Mouse (Mus musculus) CH12.LX (cell line): ENCODE results near the gene E130114P18Rik. TPM values are rescaled to one million over a fixed set of nuclear protein-coding genes. Genes with fewer than 3 reads are reported as not detected.

ENCODE experiments used
- DNase-seq: peaks from one replicate; pipeline ENCODE4 v3.0.0-alpha.2; 2013; ENCODE audit errors: extremely low read depth
- H3K27ac ChIP-seq: 2 replicates; pipeline ENCODE4 v1.5.1; 2012; ENCODE audit warnings: low read depth, mild to moderate bottlenecking, control low read depth, moderate library complexity; ENCODE audit not compliant: insufficient read depth
- H3K27me3 ChIP-seq: replicated peaks from 2 replicates; pipeline ENCODE3; 2012; ENCODE audit warnings: inconsistent platforms
- H3K36me3 ChIP-seq, 2 experiments: replicated peaks in 1 of 2; 2 replicates each; pipeline versions ENCODE3 to v1.6.1; 2012; ENCODE audit warnings: inconsistent platforms in 1 of 2, low read length in 1 of 2, mild to moderate bottlenecking in 1 of 2, mixed read lengths in 1 of 2, moderate library complexity in 1 of 2; ENCODE audit not compliant: control insufficient read depth in 1 of 2, insufficient read depth in 1 of 2
- H3K4me1 ChIP-seq, 2 experiments: 2 replicates each; pipeline ENCODE4 v1.6.1; 2012; ENCODE audit warnings: inconsistent platforms in 1 of 2, moderate library complexity in 1 of 2; ENCODE audit not compliant: insufficient read depth in 2 of 2, control insufficient read depth in 1 of 2
- H3K4me2 ChIP-seq: 2 replicates; pipeline ENCODE4 v1.6.1; 2012; ENCODE audit warnings: low read depth, mild to moderate bottlenecking, control low read depth; ENCODE audit not compliant: poor library complexity, insufficient read depth, severe bottlenecking
- H3K4me3 ChIP-seq, 3 experiments: fragments of 150-350 bp in 1 of 3; sonication (generic) in 1 of 3; replicated peaks in 1 of 3; 2 replicates each; pipeline versions ENCODE3 to v1.5.1; 2011 to 2012; ENCODE audit warnings: low read depth in 2 of 3, low read length in 2 of 3, mild to moderate bottlenecking in 2 of 3, moderate library complexity in 2 of 3, control low read depth in 1 of 3, improper control_type of control experiment in 1 of 3, inconsistent platforms in 1 of 3, mixed read lengths in 1 of 3; ENCODE audit not compliant: poor library complexity in 1 of 3
- H3K79me2 ChIP-seq: replicated peaks from 2 replicates; pipeline ENCODE4 v1.6.1; 2012; ENCODE audit warnings: mild to moderate bottlenecking, moderate library complexity; ENCODE audit not compliant: control insufficient read depth, poor library complexity, insufficient read depth, severe bottlenecking; ENCODE audit errors: extremely low read depth
- H3K9ac ChIP-seq: 2 replicates; pipeline ENCODE4 v1.6.1; 2012; ENCODE audit warnings: low read depth, mild to moderate bottlenecking, control low read depth, moderate library complexity; ENCODE audit not compliant: insufficient read depth
- H3K9me3 ChIP-seq: replicated peaks from 2 replicates; pipeline ENCODE3; 2012; ENCODE audit warnings: low read length, inconsistent platforms, mixed read lengths
- CHD1 ChIP-seq: IDR thresholded peaks from 2 replicates; pipeline ENCODE4 v1.6.1; 2012; ENCODE audit warnings: low read depth, low read length, improper control_type of control experiment, inconsistent platforms
- CHD2 ChIP-seq: IDR thresholded peaks from 2 replicates; pipeline ENCODE4 v1.6.1; 2011; ENCODE audit warnings: low read length, improper control_type of control experiment
- CTCF ChIP-seq, 2 experiments: IDR thresholded peaks in 1 of 2; conservative IDR thresholded peaks in 1 of 2; 2 replicates each; pipeline ENCODE4 v1.5.1; 2011 to 2012; ENCODE audit warnings: low read depth in 2 of 2, low read length in 2 of 2, improper control_type of control experiment in 1 of 2, inconsistent platforms in 1 of 2, mild to moderate bottlenecking in 1 of 2, moderate library complexity in 1 of 2
- E2F4 ChIP-seq: IDR thresholded peaks from 2 replicates; pipeline ENCODE4 v1.6.1; 2011; ENCODE audit warnings: low read depth, low read length, improper control_type of control experiment; ENCODE audit not compliant: insufficient replicate concordance
- ELF1 ChIP-seq: IDR thresholded peaks from 2 replicates; pipeline ENCODE4 v1.6.1; 2014; ENCODE audit warnings: low read depth, mild to moderate bottlenecking, inconsistent platforms, low read length, improper control_type of control experiment
- EP300 ChIP-seq: IDR thresholded peaks from 2 replicates; pipeline ENCODE4 v1.6.1; 2011; ENCODE audit warnings: low read length, improper control_type of control experiment
- ETS1 ChIP-seq: conservative IDR thresholded peaks from 2 replicates; pipeline ENCODE4 v1.6.1; 2012; ENCODE audit warnings: low read depth, mild to moderate bottlenecking, inconsistent platforms, low read length, improper control_type of control experiment, moderate library complexity
- GABPA ChIP-seq: IDR thresholded peaks from 2 replicates; pipeline ENCODE4 v1.6.1; 2012; ENCODE audit warnings: low read depth, low read length, improper control_type of control experiment, inconsistent platforms; ENCODE audit not compliant: insufficient replicate concordance
- IRF4 ChIP-seq: IDR thresholded peaks from 2 replicates; pipeline ENCODE4 v1.6.1; 2014; ENCODE audit warnings: low read depth, mild to moderate bottlenecking, inconsistent platforms, low read length, improper control_type of control experiment
- JUN ChIP-seq: IDR thresholded peaks from 2 replicates; pipeline ENCODE4 v1.6.1; 2011; ENCODE audit warnings: low read depth, mild to moderate bottlenecking, low read length, improper control_type of control experiment, moderate library complexity; ENCODE audit not compliant: insufficient read depth
- JUND ChIP-seq: conservative IDR thresholded peaks from 2 replicates; pipeline ENCODE4 v1.6.1; 2011; ENCODE audit warnings: low read depth, low read length, improper control_type of control experiment
- KAT2A ChIP-seq: IDR thresholded peaks from 2 replicates; pipeline ENCODE4 v1.6.1; 2012; ENCODE audit warnings: low read length, improper control_type of control experiment, inconsistent platforms; ENCODE audit not compliant: insufficient replicate concordance
- MAFK ChIP-seq: IDR thresholded peaks from 2 replicates; pipeline ENCODE4 v1.6.1; 2011; ENCODE audit warnings: low read length, improper control_type of control experiment; ENCODE audit not compliant: insufficient replicate concordance
- MAX ChIP-seq: IDR thresholded peaks from 2 replicates; pipeline ENCODE4 v1.6.1; 2011; ENCODE audit warnings: low read length, improper control_type of control experiment
- NELFE ChIP-seq: IDR thresholded peaks from 2 replicates; pipeline ENCODE4 v1.6.1; 2011; ENCODE audit warnings: low read depth, low read length, improper control_type of control experiment
- RAD21 ChIP-seq: IDR thresholded peaks from 2 replicates; pipeline ENCODE4 v1.6.1; 2011; ENCODE audit warnings: low read depth, mild to moderate bottlenecking, low read length, improper control_type of control experiment, moderate library complexity
- SIN3A ChIP-seq: IDR thresholded peaks from 2 replicates; pipeline ENCODE4 v1.6.1; 2012; ENCODE audit warnings: low read length, improper control_type of control experiment, inconsistent platforms
- SMC3 ChIP-seq: IDR thresholded peaks from 2 replicates; pipeline ENCODE4 v1.6.1; 2011; ENCODE audit warnings: low read depth, low read length, improper control_type of control experiment
- TBP ChIP-seq: conservative IDR thresholded peaks from 2 replicates; pipeline ENCODE4 v1.6.1; 2011; ENCODE audit warnings: low read depth, low read length, improper control_type of control experiment
- USF1 ChIP-seq: IDR thresholded peaks from 2 replicates; pipeline ENCODE4 v1.6.1; 2014; ENCODE audit warnings: low read depth, mild to moderate bottlenecking, inconsistent platforms, low read length, improper control_type of control experiment
- ZC3H11A ChIP-seq: IDR thresholded peaks from 2 replicates; pipeline ENCODE4 v1.6.1; 2012; ENCODE audit warnings: low read depth, mild to moderate bottlenecking, inconsistent platforms, low read length, improper control_type of control experiment
- dilution Hi-C: fragments of 300-500 bp; cut with MboI; formaldehyde crosslinking; loops from 2 replicates; pipeline ENCODE4 v1.14.3; 2020; ENCODE audit warnings: low sequenced_read_pairs; ENCODE audit not compliant: extremely low pct_unique_long_range_greater_than_20kb, extremely low pct_ligation_motif_present
- in situ Hi-C: fragments of 300-500 bp; cut with MboI; formaldehyde crosslinking; loops from 3 replicates; pipeline ENCODE4 v1.14.3; 2019; ENCODE audit warnings: low sequenced_read_pairs, low pct_ligation_motif_present, low pct_unique_long_range_greater_than_20kb, mixed read lengths
- polyA plus RNA-seq: library from polyadenylated mRNA; unstranded; fragments of >175 nt; gene quantifications from 2 replicates; pipeline ENCODE4 v1.2.1, GENCODE M21; 2012; ENCODE audit warnings: low read depth; ENCODE audit not compliant: insufficient read length
- total RNA-seq, 2 experiments: library from RNA; depleted of rRNA; stranded (reverse); fragments of 300-350 nt in 1 of 2; fragments of >200 nt in 1 of 2; gene quantifications; 2 replicates each; pipeline ENCODE4 v1.2.3; 2012 to 2014

The E130114P18Rik gene
- total and polyA plus RNA-seq, 3 experiments, result not detected

- Histone ChIP-seq H3K79me2 (no peaks in the 10 kb centered on the region), H3K27ac (no peak overlapping the region), H3K9ac (no peak overlapping the region), H3K4me1 (no peaks in the 10 kb centered on the region)
- no peak for TF ChIP-seq TBP
- no peak for TF ChIP-seq MAFK
- no peak for TF ChIP-seq GABPA
- no peak for TF ChIP-seq USF1
- TF ChIP-seq KAT2A, result no peak
- no peak for TF ChIP-seq CHD2
- no peak for TF ChIP-seq E2F4
- TF ChIP-seq SMC3, result no peak
- TF ChIP-seq SIN3A, result no peak
- TF ChIP-seq CHD1, result no peak
- no peak for TF ChIP-seq IRF4
- no peak for TF ChIP-seq JUN
- no peak for TF ChIP-seq EP300
- TF ChIP-seq RAD21, result no peak
- TF ChIP-seq NELFE, result no peak
- no peak for TF ChIP-seq ZC3H11A
- TF ChIP-seq, all 38 proteins: peak for 0
- no peak overlapping the region for H3K4me3 ChIP-seq
- no peak for DNase-seq
- H3K4me2 ChIP-seq, result no peak overlapping the region
- no peaks in the 10 kb centered on the region for H3K27me3 ChIP-seq
- in situ Hi-C loops (no loop called here), dilution Hi-C loops (no loop called here)
- no peaks in the 10 kb centered on the region for H3K36me3 ChIP-seq
- H3K9me3 ChIP-seq, result peaks cover 41% of the 10 kb centered on the region
These were observed 220.3 kb downstream of the E130114P18Rik start for GRCm38 (mm10) chr4:97557585-97557984.

- no peak overlapping the region for H3K4me2 ChIP-seq
- no peak for TF ChIP-seq JUND
- TF ChIP-seq ELF1, result no peak
- TF ChIP-seq TBP, result no peak
- TF ChIP-seq ETS1, result no peak
- TF ChIP-seq MAX, result no peak
- no peak for TF ChIP-seq CTCF (conservative IDR thresholded peaks at IDR 0.05 in 1 of 2, IDR thresholded peaks at IDR 0.05 in 1 of 2; ENCODE audit: low read depth in 2 of 2, low read length in 2 of 2)
- TF ChIP-seq NELFE, result no peak
- no peak for TF ChIP-seq ZC3H11A
- no peak for DNase-seq
- H3K9ac ChIP-seq, result no peak overlapping the region
- H3K9me3 ChIP-seq, result peaks cover 56% of the 10 kb centered on the region
- H3K36me3 ChIP-seq, result no peaks in the 10 kb centered on the region
- no peaks in the 10 kb centered on the region for H3K27me3 ChIP-seq
- in situ Hi-C loops, result no loop called here
- H3K4me3 ChIP-seq, result no peak overlapping the region
- H3K79me2 ChIP-seq, result no peaks in the 10 kb centered on the region
- no peak overlapping the region for H3K27ac ChIP-seq
- H3K4me1 ChIP-seq, result no peaks in the 10 kb centered on the region
- dilution Hi-C loops, result no loop called here
These were observed 233.9 kb downstream of the E130114P18Rik start for GRCm38 (mm10) chr4:97544016-97544415.
